Mouse (Mus musculus) erythroid progenitor cell, adult 5-6 weeks (primary cell): ENCODE measurements at regions not wholly inside any gene's neighbourhood (a gene's known extent, or its start where the extent isn't known, plus 50 kb on each side); places are given as distances from the start of the nearest gene placed in this dataset.

Experiments used
- ATAC-seq: replicated peaks from 2 replicates; pipeline ENCODE4 v1.8.0; 2016; ENCODE audit warnings: moderate number of reproducible peaks, mild to moderate bottlenecking, moderate TSS enrichment, inconsistent platforms; ENCODE audit not compliant: poor library complexity, low FRiP score, severe bottlenecking

GRCm38 (mm10) chr6:31208224-31208623, 190.3 kb upstream of the Mkln1 start:
- ATAC-seq = no peak

DNA sequence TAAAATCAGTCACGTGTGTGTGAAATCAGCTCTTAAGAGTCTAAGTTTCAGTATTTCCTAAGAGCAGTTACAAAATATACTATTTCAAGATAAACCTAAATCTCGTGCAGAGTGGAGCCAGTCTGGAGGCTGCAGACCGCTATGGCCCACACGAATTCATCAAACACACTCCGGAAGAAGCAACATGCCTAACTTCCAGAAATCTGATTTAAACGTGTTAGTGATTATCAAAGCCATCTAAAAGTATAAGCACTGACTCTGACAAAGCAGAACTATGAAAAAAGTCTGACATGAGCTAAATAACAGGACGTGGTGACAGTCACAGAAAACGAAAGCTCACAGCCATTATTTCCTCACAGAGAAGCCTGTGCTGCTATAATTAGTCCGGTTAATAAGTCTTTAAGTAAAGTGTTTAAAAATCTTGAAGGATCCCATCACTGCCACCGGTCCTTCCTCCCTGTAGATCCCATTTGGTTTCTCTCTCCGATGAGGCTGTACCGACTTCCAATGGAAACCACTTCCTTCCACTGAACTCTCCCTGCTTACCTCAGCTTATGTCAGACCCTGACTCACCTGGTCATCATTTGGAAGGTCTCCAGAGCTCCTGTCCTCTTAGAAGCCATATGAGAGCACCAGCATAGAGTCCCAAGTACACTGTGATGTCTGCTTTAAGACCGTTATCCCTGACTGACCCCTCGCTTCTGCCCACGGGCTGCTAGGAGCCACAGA, 189.0 kb upstream of the Mkln1 start:
- ATAC-seq = no peak

GRCm38 (mm10) chr6:31210209-31210714, 188.3 kb upstream of the Mkln1 start:
- no peak for ATAC-seq

GRCm38 (mm10) chr6:31211091-31211490, 187.4 kb upstream of the Mkln1 start:
- ATAC-seq = no peak

DNA sequence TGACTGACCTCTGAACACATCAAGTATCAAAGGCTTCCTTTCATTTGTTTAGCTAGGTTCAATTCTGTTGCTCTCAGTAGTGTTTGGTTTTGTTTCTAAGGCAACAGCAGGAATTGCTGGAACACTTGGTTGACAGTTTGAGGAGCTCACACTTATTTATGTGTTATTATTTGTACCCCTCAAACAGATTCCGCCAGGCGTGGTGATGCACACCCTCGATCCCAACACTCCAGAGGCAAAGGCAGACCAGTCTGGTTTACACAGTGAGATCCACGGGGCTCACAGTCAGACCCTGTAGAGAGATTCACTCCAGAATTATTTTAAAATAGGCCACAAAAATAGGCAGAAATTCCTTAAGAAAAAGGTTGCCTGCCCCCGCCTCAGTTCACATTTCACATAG, 186.9 kb upstream of the Mkln1 start:
- ATAC-seq = no peak

GRCm38 (mm10) chr6:31212080-31212479, 186.5 kb upstream of the Mkln1 start:
- no peak for ATAC-seq

DNA sequence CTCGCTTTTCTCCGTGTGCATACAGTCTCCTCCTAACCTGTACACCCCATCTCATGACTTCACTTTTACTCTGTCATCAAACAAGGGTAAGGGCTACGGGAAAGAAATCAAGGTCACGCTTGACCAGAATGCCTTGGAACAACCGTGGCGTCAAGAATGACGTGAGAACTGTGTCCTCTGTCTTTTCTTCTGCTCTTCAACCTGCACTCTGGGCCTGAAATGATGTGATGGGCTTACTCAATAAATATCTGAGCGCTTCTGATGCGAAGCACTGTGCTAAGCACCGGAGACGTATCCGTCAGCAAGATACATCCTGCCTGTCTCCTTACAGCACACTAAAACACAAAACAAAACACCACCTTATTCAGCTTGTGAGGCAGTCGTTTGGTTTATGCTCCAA, 185.8 kb upstream of the Mkln1 start:
- ATAC-seq = no peak

- no peak for ATAC-seq
These were observed 185.4 kb upstream of the Mkln1 start for GRCm38 (mm10) chr6:31213161-31213560.

GRCm38 (mm10) chr6:31215661-31216060, 182.9 kb upstream of the Mkln1 start:
- ATAC-seq = no peak

- no peak for ATAC-seq
These were observed 182.1 kb upstream of the Mkln1 start for GRCm38 (mm10) chr6:31216206-31217059.

DNA sequence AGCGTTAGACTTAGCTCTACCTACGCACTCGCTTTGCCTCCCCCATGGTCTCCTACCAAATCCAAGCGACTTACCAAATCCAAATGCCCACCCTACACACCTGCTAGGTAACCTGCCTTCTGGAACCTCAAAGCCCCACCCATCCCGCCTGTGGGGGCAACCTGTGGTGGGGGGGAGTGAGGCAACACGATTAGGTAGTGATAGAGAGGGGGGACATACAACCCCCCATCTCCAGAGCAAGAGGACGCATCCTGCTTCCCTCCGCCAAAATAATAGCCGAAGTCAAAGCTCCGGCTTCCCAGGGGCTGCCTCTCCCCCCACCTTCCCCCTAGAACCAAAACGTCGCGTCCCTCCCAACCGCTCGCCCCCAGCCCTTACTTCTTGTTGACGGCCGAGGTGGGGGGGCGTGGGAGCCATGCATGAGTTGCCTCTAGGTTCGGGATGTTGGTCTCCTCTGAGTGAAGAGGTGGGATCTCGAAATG, 181.4 kb upstream of the Mkln1 start:
- ATAC-seq = no peak

GRCm38 (mm10) chr6:31217641-31218138, 180.8 kb upstream of the Mkln1 start:
- no peak for ATAC-seq

DNA sequence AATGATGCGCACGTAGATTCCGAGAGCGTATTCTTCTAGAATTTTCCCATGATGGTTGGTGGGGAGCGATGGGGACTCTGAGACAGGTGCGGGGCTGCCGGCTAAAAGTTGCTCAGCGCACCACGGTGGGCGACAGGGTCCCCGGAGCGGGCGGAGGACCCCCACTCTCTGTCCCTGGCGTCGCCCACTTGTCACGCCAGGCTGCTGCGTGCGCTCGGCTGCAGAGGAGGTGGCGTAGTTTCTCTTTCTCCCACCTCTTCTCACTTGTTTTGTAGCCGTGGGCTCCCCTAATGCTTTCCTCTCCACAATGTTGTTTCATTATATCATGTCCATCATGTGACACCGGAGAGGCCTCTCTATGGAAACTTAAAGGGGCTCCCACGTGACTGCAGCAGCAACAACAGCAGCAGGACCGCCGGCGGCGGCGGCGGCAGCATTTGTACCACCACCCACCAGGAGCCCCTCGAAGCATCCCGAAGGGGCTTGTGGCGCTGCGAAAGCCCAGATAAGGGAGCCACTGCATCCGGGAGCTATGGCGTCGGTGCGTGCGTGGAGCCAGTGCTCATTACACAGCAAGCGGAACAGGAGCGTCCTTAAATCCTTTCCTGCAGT, 180.3 kb upstream of the Mkln1 start:
- no peak for ATAC-seq

- no peak for ATAC-seq
These were observed 179.7 kb upstream of the Mkln1 start for GRCm38 (mm10) chr6:31218880-31219279.

DNA sequence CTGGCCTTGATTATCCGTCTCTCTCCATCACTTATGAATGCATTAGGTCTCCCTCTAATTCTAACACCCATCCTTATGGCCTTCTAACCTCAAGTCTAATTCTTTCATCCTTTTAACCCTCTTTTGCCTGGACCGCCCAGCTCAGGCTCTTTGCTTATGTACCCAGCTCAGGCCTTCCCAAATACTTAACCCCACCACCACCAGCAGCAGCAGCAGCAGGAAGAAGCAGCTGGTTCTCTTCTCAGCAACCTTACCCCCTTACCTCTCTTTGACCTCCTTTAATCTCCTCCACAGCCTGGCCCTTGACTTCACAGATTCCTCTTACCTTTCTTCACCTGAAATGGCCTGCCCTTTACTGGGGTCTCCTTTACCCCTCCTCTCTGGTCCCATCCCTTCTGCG, 178.8 kb upstream of the Mkln1 start:
- no peak for ATAC-seq

GRCm38 (mm10) chr6:31220184-31220931, 178.2 kb upstream of the Mkln1 start:
- no peak for ATAC-seq

DNA sequence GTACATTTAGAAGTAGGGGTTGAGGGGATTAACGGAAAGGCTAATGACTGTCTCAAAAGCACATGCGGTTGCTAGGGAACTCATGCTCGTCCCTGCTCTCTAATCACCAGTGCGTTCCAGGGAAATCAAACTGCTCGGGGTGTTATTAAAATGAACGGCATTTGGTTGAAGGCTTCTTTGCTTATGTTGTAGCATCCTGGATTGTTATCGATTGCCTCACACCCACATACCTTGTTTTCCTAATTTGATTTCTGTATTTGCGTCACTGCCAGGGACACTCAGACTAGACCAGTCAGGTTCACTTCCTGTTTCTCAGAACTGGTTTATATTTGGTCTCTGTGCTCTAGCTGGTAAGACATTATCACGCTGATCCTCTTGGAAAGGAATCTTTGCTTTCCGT, 177.0 kb upstream of the Mkln1 start:
- ATAC-seq = no peak

- ATAC-seq = no peak
These were observed 176.4 kb upstream of the Mkln1 start for GRCm38 (mm10) chr6:31222024-31222579.

- ATAC-seq = no peak
These were observed 171.1 kb upstream of the Mkln1 start for GRCm38 (mm10) chr6:31227406-31227805.
